Mouse (Mus musculus) embryonic facial prominence, embryonic 11.5 days (tissue): Measurements from ENCODE around the gene Scn8a. TPM values are rescaled to one million over a fixed set of nuclear protein-coding genes. Genes with fewer than 3 reads are reported as not detected.

Experiments used
- ATAC-seq: fragments of 200-750 bp; cut with Nextera tagmentation; replicated peaks from 2 replicates; pipeline ENCODE4 v1.8.0; 2017; ENCODE audit warnings: low read depth; ENCODE audit not compliant: insufficient number of reproducible peaks, low FRiP score, low TSS enrichment
- DNase-seq: peaks from one replicate; pipeline ENCODE4 v3.0.0-alpha.2; 2015; ENCODE audit warnings: low spot score
- H3K27ac ChIP-seq: fragments of 300-500 bp; sonication (generic); replicated peaks from 2 replicates; pipeline ENCODE4 v1.5.1; 2014; ENCODE audit warnings: mild to moderate bottlenecking, low read depth, low read length, control low read depth
- H3K27me3 ChIP-seq: fragments of 300-500 bp; sonication (generic); 2 replicates; pipeline ENCODE4 v1.6.1; 2014; ENCODE audit warnings: mild to moderate bottlenecking, low read length, moderate library complexity, mixed read lengths; ENCODE audit not compliant: control insufficient read depth, insufficient read depth
- H3K36me3 ChIP-seq: fragments of 300-500 bp; sonication (generic); replicated peaks from 2 replicates; pipeline ENCODE4 v1.6.1; 2014; ENCODE audit warnings: low read depth, mild to moderate bottlenecking, low read length, moderate library complexity, mixed read lengths; ENCODE audit not compliant: control insufficient read depth, insufficient read depth
- H3K4me1 ChIP-seq: fragments of 300-500 bp; sonication (generic); 2 replicates; pipeline ENCODE4 v1.6.1; 2014; ENCODE audit warnings: low read length, mixed read lengths; ENCODE audit not compliant: control insufficient read depth, insufficient read depth
- H3K4me2 ChIP-seq: fragments of 300-500 bp; sonication (generic); 2 replicates; pipeline ENCODE4 v1.6.1; 2014; ENCODE audit warnings: low read depth, mild to moderate bottlenecking, control low read depth, low read length, moderate library complexity
- H3K4me3 ChIP-seq: fragments of 300-500 bp; sonication (generic); 2 replicates; pipeline ENCODE4 v1.5.1; 2014; ENCODE audit warnings: low read depth, low read length, control low read depth
- H3K9ac ChIP-seq: fragments of 300-500 bp; sonication (generic); replicated peaks from 2 replicates; pipeline ENCODE4 v1.6.1; 2014; ENCODE audit warnings: mild to moderate bottlenecking, control low read depth, low read length
- H3K9me3 ChIP-seq: fragments of 300-500 bp; sonication (generic); replicated peaks from 2 replicates; pipeline ENCODE4 v1.6.1; 2016; ENCODE audit warnings: mild to moderate bottlenecking, low read length, inconsistent platforms, mixed read lengths; ENCODE audit not compliant: control insufficient read depth
- WGBS: fragments of 180-500 bp; shearing (Covaris S2); extraction: QIAGEN DNeasy Blood & Tissue Kit; methylation state at CpG from one replicate; pipeline ENCODE4 v1.1.7; 2014; 5-methylcytosine and 5-hydroxymethylcytosine counted together
- polyA plus RNA-seq: library from polyadenylated mRNA; unstranded; fragments of >200 nt; fragmentation: Nextera tagmentation; extraction: Ambion mirVana; gene quantifications from 2 replicates; pipeline ENCODE4 v1.2.1, GENCODE M21; 2014

The Scn8a gene
- polyA plus RNA-seq, 1 experiment from 2014 or later = 8.2 TPM

DNA sequence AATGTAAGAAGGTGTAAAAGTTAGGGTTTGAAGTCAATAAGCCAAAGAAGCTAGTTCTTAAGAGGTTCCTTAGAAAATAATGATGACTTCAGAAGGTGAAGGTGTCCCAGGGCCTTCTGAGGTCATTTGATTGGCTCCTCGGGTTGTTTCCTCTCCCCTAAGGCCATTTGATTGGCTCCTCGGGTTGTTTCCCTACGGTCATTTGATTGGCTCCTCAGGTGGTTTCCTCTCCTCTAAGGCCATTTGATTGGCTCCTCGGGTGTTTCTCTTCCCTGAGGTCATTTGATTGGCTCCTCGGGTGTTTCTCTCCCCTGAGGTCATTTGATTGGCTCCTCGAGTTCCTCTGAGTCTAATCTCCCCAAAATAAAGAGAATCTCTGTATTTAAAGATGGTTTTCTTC is 141.7 kb downstream of the Scn8a start:
- DNase-seq (no peak), ATAC-seq (no peak)
- Histone ChIP-seq H3K9ac (no peak overlapping the region), H3K9me3 (no peaks in the 10 kb centered on the region), H3K4me1 (no peaks in the 10 kb centered on the region), H3K4me2 (no peak overlapping the region), H3K4me3 (no peak overlapping the region), H3K27ac (no peak overlapping the region), H3K36me3 (no peaks in the 10 kb centered on the region), H3K27me3 (no peaks in the 10 kb centered on the region)
- WGBS = 85% methylated on average over 6 of the region's 6 CpGs

DNA sequence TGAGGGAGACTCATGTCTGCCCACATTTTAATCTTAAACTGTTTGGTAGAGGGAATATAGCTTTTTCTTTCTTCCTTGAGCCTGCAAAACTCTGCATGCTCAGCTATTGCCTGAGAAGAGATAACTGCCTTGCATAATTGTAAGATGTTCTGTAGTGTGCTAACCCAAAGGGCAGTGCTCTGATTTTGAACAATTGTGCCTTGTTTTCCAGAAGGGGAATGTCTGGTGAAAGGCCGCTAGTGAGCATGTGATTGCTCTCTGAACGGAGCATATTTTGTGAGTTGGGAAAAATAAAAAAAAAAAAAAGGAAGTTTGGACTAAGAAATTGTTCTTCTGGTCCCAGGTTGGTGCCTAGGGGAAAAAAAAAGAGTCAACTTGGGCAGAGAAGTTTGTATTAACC is 159.3 kb downstream of the Scn8a start:
- Histone ChIP-seq H3K4me3 (no peak overlapping the region), H3K4me2 (no peak overlapping the region), H3K9me3 (no peaks in the 10 kb centered on the region), H3K4me1 (no peaks in the 10 kb centered on the region), H3K9ac (no peak overlapping the region), H3K27ac (no peak overlapping the region), H3K27me3 (no peaks in the 10 kb centered on the region), H3K36me3 (no peaks in the 10 kb centered on the region)
- ATAC-seq = no peak
- no peak for DNase-seq
- WGBS = 35% methylated on average over 2 of the region's 2 CpGs

DNA sequence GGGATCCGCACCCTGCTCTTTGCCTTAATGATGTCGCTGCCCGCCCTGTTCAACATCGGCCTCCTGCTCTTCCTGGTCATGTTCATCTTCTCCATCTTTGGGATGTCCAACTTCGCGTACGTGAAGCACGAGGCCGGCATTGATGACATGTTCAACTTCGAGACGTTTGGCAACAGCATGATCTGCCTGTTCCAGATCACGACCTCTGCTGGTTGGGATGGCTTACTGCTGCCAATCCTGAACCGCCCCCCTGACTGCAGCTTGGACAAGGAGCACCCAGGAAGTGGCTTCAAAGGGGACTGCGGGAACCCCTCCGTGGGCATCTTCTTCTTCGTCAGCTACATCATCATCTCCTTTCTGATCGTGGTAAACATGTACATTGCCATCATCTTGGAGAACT is 170.0 kb downstream of the Scn8a start:
- H3K4me1 ChIP-seq = no peaks in the 10 kb centered on the region
- DNase-seq (no peak), ATAC-seq (no peak)
- no peak overlapping the region for H3K27ac ChIP-seq
- 65% methylated on average over 17 of the region's 17 CpGs for WGBS
- H3K9me3 ChIP-seq = no peaks in the 10 kb centered on the region
- H3K36me3 ChIP-seq = no peaks in the 10 kb centered on the region
- peaks cover 5% of the 10 kb centered on the region for H3K27me3 ChIP-seq
- no peak overlapping the region for H3K4me2 ChIP-seq
- H3K9ac ChIP-seq = no peak overlapping the region
- no peak overlapping the region for H3K4me3 ChIP-seq

DNA sequence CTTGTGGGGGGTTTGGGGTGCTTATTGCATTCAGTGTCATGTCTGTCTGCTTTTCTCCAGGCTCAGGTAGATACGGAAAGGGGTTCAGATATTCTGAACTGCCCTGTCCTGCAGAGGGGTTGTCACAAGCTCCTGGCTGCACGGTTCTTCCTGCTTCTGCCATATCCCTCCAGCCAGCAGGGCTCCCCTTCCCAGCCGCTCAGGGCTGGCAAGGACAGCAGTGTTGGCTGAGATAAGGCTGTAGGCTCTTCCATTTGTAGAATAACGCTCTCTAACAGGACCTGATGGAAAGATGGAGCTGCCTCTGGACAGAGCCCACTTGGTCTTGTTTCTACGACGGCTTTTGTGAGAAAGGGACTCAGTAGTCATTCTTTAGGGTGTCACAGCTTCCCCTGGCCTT is 172.3 kb downstream of the Scn8a start:
- Histone ChIP-seq H3K9me3 (no peaks in the 10 kb centered on the region), H3K27me3 (peaks cover 16% of the 10 kb centered on the region), H3K36me3 (no peaks in the 10 kb centered on the region), H3K9ac (no peak overlapping the region), H3K27ac (no peak overlapping the region), H3K4me1 (peaks cover 7% of the 10 kb centered on the region; the same call in 1 of the 2 replicates), H3K4me2 (no peak overlapping the region), H3K4me3 (no peak overlapping the region)
- DNase-seq (no peak), ATAC-seq (no peak)
- 67% methylated on average over 6 of the region's 6 CpGs for WGBS

DNA sequence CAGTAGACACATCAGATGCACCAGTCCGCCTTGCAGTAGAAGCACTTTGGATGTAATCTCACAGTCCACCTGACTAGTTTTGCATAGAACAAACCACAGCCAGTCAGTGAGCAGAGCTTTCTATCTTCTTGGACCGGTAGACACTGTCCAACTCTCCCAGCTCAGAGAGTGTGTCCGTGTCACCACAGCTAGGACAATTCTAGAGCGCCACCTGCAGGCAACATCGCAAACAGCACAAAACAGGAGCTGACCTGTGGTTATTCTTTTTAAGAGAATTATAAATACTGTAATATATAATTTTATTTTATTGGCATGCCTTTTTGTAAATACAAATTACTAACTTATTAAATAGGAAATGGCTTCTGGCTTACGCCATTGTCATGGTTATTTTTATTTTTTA is 173.0 kb downstream of the Scn8a start:
- no peak overlapping the region for H3K4me3 ChIP-seq
- H3K4me2 ChIP-seq = no peak overlapping the region
- no peak for ATAC-seq
- H3K27me3 ChIP-seq = peaks cover 22% of the 10 kb centered on the region
- H3K36me3 ChIP-seq = no peaks in the 10 kb centered on the region
- 23% methylated on average over 6 of the region's 6 CpGs for WGBS
- H3K27ac ChIP-seq = no peak overlapping the region
- H3K4me1 ChIP-seq = peaks cover 9% of the 10 kb centered on the region; the same call in 1 of the 2 replicates
- DNase-seq = peak; percentile 80
- no peak overlapping the region for H3K9ac ChIP-seq
- no peaks in the 10 kb centered on the region for H3K9me3 ChIP-seq

DNA sequence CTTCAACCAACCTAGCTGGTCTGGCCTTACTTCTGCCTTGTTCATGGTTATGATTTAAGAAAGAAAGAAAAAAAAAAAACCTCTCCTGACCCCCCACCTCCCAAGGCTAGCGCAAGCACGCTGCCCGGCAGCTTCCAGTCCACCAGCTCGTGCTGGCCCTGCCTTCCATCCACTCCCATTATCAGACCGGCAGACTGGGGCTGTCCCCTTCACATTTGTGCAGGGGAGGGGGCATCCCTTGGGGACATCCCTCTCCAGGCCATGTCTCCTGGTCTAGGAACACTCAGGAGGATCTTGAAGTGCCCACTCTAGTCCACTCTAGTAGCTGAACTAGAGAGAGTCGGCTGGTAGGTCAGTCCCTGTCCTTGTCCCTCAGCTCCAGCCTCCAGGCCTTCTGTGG is 174.9 kb downstream of the Scn8a start:
- Histone ChIP-seq H3K27ac (no peak overlapping the region), H3K4me3 (no peak overlapping the region), H3K9me3 (no peaks in the 10 kb centered on the region), H3K27me3 (peaks cover 24% of the 10 kb centered on the region), H3K36me3 (no peaks in the 10 kb centered on the region), H3K9ac (no peak overlapping the region), H3K4me2 (no peak overlapping the region), H3K4me1 (peaks cover 9% of the 10 kb centered on the region; the same call in 1 of the 2 replicates)
- ATAC-seq = no peak
- 25% methylated on average over 6 of the region's 6 CpGs for WGBS
- no peak for DNase-seq

DNA sequence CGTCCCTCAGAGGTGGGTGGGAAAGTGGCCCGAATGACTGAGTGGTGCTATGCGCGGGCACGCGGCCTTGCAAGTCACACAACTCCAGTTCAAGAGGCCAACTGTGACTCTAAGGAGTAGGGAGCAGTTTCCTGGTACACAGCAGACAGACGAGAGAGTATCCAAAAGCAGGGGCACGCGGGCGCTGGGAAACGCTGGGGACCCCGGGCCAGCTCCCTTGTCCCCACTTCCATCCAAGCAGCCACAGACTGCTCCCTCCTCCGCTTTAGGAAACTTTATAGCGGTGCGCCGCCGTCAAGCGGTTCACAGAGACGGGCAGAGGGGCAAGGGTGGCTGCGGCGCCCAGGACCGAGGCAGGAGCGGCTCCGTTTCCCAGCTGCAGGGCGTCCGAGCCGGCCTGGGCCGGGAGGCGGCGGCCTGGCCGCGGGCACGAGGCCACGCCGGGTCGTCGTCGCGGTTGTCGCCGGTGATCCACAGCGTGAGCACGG is 176.4 kb downstream of the Scn8a start:
- WGBS = 1% methylated on average over 43 of the region's 43 CpGs
- ATAC-seq = 0 out of 2 replicates have a peak, but pooled peaks have one; percentile 7
- Histone ChIP-seq H3K4me2 (peak overlapping the region; percentile 94), H3K4me3 (peak overlapping the region; percentile 37), H3K27ac (no peak overlapping the region), H3K9ac (peak overlapping the region; percentile 52), H3K4me1 (peaks cover 9% of the 10 kb centered on the region; the same call in 1 of the 2 replicates), H3K36me3 (no peaks in the 10 kb centered on the region), H3K27me3 (peaks cover 24% of the 10 kb centered on the region), H3K9me3 (no peaks in the 10 kb centered on the region)
- DNase-seq = no peak

DNA sequence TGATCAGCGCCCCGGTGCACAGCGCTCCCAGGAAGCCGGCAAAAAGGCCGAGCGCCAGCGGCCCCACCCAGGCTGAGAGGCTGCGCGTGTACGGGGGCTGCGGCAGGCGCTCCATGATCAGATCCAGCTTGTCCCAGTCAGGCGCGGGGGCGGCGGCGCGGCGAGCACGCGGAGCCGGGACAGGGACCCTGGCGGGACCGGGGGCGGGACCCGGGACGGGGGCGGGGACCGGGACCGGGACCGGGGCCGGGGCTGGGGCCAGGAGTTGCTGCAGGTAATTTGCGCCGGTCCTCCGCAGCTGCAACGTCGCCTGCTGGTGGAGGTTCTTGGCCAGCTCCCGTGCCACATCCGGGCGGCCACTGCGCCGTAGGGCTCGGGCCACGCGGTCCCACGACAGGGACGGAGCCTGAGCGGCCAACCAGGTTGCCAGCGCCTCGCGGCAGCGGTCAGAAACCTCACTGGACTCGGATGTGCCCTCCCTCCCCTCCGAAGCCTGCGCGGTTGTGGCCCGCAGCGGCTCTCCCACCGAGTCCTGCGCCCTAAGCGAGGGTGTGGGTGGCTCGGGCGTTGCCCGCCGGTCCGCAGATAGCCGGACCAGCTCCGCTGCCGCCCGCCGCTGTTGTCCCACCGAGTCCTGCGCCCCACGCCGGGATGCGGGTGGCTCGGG is 177.0 kb downstream of the Scn8a start:
- ATAC-seq (0 out of 2 replicates have a peak, but pooled peaks have one; percentile 32), DNase-seq (peak; percentile 37)
- Histone ChIP-seq H3K4me2 (peak overlapping the region; percentile 94), H3K9ac (peak overlapping the region; percentile 52), H3K27ac (no peak overlapping the region), H3K27me3 (peaks cover 24% of the 10 kb centered on the region), H3K4me3 (peak overlapping the region; percentile 37), H3K9me3 (no peaks in the 10 kb centered on the region), H3K36me3 (no peaks in the 10 kb centered on the region), H3K4me1 (peaks cover 9% of the 10 kb centered on the region; the same call in 1 of the 2 replicates)
- under 1% methylated on average over 57 of the region's 77 CpGs for WGBS
